Mouse (Mus musculus): ENCODE measurements around the gene Hic2.

- TF ChIP-seq CTCF (IDR thresholded peaks at IDR 0.05) (no peak), EP300 (IDR thresholded peaks at IDR 0.05; ENCODE audit: insufficient read depth, low read depth, low read length) (no peak), POLR2A (IDR thresholded peaks at IDR 0.05; ENCODE audit: insufficient read depth, low read depth, low read length) (no peak)
Measured at GRCm38 (mm10) chr16:17307461-17307860, 74.1 kb downstream of the Hic2 start.
